Mouse (Mus musculus) embryo, embryonic 11 days (tissue): ENCODE measurements at regions not wholly inside any gene's neighbourhood (a gene's known extent, or its start where the extent isn't known, plus 50 kb on each side); places are given as distances from the start of the nearest gene placed in this dataset.
"Not testable (repeated sequence)": the region's sequence is repeated elsewhere in the genome, so short reads cannot be mapped to it uniquely, and the experiment has no call there.

Experiments
- DNase-seq: peaks from one replicate; pipeline ENCODE4 v3.0.0-alpha.2; 2015

- DNase-seq = peak; percentile 45
Measured at GRCm38 (mm10) chr2:162867516-162868029, 63.8 kb upstream of the Srsf6 start.

GRCm38 (mm10) chr2:162866613-162867314 is 64.6 kb upstream of the Srsf6 start:
- no peak for DNase-seq

- DNase-seq = no peak
Measured at GRCm38 (mm10) chr2:162864571-162864970, 66.8 kb upstream of the Srsf6 start.

- no peak for DNase-seq
Measured at GRCm38 (mm10) chr2:162854606-162855005, 76.7 kb upstream of the Srsf6 start.

GRCm38 (mm10) chr2:162853576-162853975 is 77.8 kb upstream of the Srsf6 start:
- DNase-seq = no peak

- not testable (repeated sequence) for DNase-seq
Measured at GRCm38 (mm10) chr2:162841761-162842160, 89.6 kb upstream of the Srsf6 start.

- no peak for DNase-seq
Measured at GRCm38 (mm10) chr2:162837776-162838175, 93.6 kb upstream of the Srsf6 start.

GRCm38 (mm10) chr2:162833741-162834140 is 97.6 kb upstream of the Srsf6 start:
- DNase-seq = peak; percentile 17

- DNase-seq = no peak
Measured at GRCm38 (mm10) chr2:162818787-162819186, 112.5 kb upstream of the Srsf6 start.

- peak; percentile 49 for DNase-seq
Measured at GRCm38 (mm10) chr2:162814205-162814604, 117.1 kb upstream of the Srsf6 start.

GRCm38 (mm10) chr2:162807747-162808146 is 123.6 kb upstream of the Srsf6 start:
- no peak for DNase-seq

- no peak for DNase-seq
Measured at GRCm38 (mm10) chr2:162796528-162796927, 134.8 kb upstream of the Srsf6 start.

- DNase-seq = no peak
Measured at GRCm38 (mm10) chr2:162794285-162794684, 133.3 kb upstream of the Ptprt start.

- no peak for DNase-seq
Measured at GRCm38 (mm10) chr2:162791374-162792098, 130.6 kb upstream of the Ptprt start.

- DNase-seq = no peak
Measured at GRCm38 (mm10) chr2:162784176-162784813, 123.3 kb upstream of the Ptprt start.

- no peak for DNase-seq
Measured at GRCm38 (mm10) chr2:162781599-162781998, 120.7 kb upstream of the Ptprt start.

- no peak for DNase-seq
Measured at GRCm38 (mm10) chr2:162776542-162776941, 115.6 kb upstream of the Ptprt start.

GRCm38 (mm10) chr2:162772520-162772919 is 111.6 kb upstream of the Ptprt start:
- no peak for DNase-seq

GRCm38 (mm10) chr2:162769711-162770428 is 108.9 kb upstream of the Ptprt start:
- no peak for DNase-seq

- DNase-seq = no peak
Measured at GRCm38 (mm10) chr2:162764059-162764458, 103.1 kb upstream of the Ptprt start.

GRCm38 (mm10) chr2:162740523-162740922 is 79.6 kb upstream of the Ptprt start:
- DNase-seq = no peak

- no peak for DNase-seq
Measured at GRCm38 (mm10) chr2:162735761-162736160, 74.8 kb upstream of the Ptprt start.

- peak; percentile 45 for DNase-seq
Measured at GRCm38 (mm10) chr2:162734286-162734685, 73.3 kb upstream of the Ptprt start.
